Mouse (Mus musculus): Measurements from ENCODE around the gene Sh2d7.

DNA sequence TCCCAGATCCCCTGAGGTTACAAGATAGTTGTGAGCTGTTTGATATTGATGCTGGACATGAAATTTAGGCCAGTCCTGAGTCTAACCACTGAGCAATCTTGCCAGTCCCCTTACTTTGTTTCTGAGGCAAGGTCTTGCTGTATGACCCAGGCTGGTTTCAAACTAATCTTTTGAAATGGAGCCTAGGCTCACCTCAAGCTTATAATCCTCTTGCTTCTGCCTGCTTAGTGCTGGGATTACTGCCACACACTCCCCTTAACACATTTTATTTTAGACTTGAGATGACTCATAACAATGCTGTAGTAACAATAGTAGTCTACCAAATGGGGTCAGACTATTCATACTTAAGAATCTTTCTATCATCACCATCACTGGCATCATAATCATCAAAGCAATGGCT is 7.4 kb upstream of the Sh2d7 start:
- no peak for TF ChIP-seq CTCF (IDR thresholded peaks at IDR 0.05; ENCODE audit: borderline replicate concordance, extremely low read depth, insufficient read depth, insufficient read length)
- TF ChIP-seq POLR2A (IDR thresholded peaks at IDR 0.05; ENCODE audit: borderline replicate concordance, extremely low read depth, insufficient read depth, insufficient read length, poor library complexity, severe bottlenecking): no peak
